Mouse (Mus musculus): ENCODE results near the gene 2310079G19Rik.

The 2310079G19Rik gene

DNA sequence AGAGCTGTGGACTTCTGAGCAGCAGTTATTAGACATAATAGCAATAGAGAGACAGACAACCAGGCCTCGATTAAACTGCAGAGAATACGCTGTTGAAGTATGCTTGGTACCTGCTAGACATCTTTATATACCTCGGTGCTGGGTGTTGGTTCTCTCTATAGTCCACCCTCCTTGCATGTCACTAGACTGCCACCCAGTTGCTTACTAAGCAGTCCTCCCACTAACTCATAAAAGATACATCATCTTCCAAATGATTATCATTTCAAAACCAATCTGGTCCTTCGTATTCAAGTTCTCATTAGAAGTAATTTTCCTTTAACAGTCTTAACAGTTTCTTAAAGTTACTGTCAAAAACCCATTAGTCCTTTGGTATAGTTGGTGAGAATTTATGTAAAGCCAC, at the start of gene 2310079G19Rik:
TSS of gene 2310079G19Rik (minus strand) at position 101 of the 400 bp plus-strand sequence.
- no peak for DNase-seq

DNA sequence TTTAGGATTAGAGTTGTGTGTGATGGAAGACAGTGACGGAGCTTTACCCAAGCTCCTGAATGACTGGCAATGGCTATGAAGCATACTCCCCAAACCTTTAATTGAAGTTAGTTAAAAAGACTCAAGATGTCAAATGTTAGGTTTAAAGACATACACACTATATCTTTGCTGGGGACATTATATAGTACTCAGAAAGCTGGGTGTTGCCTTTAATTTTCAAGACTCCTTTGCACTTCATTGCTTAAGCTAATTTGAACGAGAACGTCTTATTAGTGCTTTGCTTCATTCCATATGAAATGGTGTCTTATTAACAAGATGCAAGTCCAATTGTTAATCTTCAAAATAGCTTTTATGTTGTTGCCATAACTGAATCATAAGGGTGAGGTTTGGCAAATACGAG, 44.1 kb upstream of the 2310079G19Rik start, which contains the start of gene Krtap27-1:
TSS of gene Krtap27-1 (minus strand) at position 101 of the 400 bp plus-strand sequence.
- DNase-seq, result no peak

DNA sequence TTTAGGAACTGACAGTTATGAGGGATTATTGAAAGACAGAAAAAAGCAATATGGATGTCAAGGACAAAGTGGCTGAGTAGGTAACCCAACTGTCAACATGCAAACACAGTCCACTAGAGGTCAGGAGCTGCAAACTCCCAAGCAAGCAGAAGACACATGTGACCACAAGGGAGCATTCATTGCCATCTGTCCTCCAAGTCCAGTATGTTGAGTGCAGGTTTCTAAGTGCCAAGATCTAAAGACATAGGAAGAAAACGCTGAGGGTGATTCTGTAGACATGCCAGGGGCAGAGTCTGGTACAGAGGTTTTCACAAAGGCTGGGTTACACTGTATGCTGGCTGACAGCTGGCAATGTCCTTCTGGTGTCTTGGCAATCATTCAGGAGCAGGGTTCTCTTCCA, 30.0 kb upstream of the 2310079G19Rik start:
- no peak for DNase-seq

DNA sequence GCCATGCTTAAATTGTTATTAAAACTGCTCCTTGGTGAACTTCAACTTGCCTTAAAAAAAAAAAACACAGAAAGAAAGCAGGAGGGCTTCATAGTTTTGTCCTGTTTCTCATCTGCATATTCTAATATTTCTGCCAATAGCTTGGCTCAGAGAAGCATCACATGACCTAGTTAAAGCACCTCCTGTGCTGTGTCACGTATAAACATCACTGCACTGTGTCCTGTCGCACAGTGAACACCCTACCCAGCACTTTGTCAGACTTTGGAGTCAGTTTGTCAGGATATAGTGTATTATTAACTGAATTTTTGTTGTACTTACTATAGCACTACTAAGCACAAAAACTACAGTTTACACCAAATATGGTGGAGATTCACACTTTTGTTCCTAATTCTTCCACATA, 24.5 kb upstream of the 2310079G19Rik start:
- DNase-seq, result no peak

DNA sequence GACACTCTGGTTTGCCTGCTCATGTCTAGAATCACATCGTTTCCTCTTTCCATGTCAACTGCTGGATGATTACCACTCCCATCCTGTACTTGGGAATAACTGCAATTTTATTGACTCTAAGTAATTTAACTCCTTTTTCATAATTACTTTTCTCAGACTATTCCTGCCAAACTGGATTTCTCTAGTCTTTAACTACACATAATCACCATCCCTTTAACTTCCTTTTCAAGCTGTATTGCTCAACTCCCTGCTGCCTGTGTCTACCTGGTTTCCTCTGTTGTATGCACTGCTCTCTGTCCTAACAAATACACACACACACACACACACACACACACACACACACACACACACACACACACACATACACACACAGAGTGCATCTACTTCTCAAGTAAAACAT, 23.6 kb upstream of the 2310079G19Rik start:
- no peak for DNase-seq

DNA sequence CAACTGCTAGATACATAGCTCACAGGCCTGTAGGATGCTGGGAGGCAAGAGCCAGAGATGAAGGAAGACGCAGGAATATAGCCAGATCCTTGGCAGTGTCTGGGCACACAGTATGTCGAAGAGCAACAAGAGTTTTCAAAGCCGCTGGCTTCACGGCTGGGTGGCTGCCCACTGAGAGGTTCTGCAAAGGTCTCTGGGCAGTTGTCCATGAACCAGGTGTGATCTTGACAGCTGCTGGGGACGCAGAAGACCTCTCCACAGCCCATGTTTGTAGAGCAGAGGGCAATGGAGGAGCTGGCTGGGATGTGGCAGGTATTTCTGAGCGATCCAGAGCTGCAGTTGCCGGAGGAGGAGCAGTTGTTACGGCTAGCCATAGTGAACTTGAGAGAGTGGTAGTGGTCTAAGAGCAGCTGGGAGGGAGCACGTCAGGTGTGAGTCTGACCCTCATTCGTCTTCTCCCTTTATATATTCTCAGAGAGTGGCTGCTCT, 19.9 kb upstream of the 2310079G19Rik start, which contains the start of gene Krtap26-1:
TSS of gene Krtap26-1 (minus strand) at position 439 of the 489 bp plus-strand sequence.
- no peak for DNase-seq

DNA sequence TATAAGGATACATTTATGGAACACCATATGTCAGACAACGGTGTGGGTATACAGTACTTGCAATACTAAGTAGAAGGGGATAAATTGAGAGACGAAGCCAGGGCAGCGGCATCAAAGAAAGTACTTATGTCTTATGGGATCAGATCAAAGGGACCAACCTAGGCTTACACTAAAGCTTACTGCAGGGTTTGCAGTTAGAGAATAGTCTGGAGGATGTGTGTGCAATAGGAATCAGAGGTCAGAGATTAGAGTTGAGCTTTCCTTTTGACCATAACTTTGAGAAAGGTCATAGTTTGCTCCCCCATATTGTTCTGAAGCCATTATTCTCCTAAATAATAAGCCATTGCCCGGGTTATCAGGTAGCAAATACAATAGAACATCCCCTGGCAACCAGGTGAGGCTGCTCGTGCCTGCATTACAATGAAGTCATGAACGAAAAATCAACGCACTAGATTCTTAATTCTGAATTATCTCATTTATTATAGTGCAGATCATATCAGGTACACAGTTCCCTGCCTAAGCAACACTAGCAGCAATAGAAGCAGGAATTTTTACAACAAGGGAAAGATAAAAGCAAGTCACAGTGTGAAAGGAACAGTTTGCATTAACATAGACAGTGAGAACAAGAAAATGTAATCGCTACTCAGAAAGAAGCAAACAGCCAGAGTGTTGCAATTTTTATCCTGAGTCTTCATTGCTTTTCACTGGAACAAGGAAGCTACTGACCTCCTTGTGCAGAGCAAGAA, 19.1 kb upstream of the 2310079G19Rik start:
- no peak for DNase-seq

DNA sequence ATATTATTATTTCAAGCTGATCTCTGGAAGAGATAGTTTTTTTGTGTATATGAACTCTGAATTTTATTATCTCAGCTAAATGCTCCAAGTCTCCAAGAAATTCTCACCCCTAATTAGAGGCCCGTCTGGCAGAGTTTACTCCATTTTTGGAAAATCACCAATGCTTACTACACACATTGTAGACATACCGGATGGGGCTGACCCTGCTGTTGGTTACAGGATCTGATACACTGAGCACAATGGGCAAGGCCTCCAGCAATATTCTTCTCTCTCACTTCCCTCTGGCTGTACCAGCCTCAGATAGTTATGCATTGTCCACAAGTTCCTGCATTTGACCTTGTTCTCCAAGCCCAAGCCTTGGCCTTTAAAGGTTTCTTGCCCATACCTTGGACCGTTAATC, 12.6 kb upstream of the 2310079G19Rik start:
- no peak for DNase-seq

DNA sequence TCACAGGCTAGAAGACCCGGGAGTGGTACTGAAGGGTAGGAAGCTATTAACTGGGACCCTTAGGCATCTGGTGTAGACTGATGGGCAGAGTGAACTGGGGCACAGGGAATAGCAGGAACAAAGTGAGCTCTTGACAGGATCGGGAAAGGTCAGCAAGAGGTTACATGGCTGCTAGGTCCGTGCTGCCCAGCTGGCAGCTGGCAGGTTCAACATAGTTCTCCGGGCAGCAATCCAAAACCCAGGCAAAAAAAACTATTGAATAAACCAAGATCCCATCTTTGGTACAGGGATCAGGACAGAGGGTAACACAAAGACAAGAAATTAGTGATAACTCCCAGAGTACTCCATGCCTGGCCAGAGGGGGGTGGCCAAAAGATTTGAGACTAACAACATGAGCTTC, 7.7 kb upstream of the 2310079G19Rik start:
- DNase-seq, result no peak

DNA sequence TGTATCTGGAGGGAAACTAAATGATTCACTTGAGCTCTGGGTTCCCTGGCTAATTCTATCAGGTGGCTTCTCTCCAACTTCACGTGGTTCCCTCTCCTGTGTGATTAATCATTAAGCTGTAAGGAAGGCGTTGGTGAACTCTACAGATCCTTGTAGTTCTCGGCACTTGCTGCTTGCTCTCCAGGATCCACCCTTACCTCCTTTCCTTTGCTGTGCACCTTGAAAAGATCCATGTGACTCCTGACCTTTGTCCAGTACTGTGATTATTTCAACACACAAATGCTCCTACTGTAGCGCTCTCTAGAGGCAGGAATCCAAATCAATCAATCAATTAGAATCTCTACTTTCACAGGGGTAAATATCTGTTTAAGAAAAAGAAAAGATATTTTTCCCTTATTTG, 4.0 kb upstream of the 2310079G19Rik start:
- DNase-seq, result no peak

DNA sequence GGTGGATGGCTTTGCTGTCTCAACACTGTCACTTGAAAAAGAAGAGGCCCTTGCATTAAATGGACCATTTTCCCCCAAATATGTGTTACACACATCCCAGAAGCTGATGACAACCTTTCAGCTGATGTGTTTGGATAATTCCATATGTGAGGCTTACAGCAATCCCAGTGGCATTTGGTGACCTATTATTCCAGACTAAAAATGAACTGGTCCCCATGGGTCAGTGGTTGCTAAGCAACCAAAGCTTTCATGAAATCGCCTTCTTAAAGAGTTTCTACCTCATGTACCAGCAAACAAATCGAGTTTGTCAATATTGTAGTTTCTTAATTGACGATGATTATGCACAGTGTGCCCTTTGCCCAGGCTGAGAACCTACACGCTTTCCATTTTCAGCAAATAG, 14.8 kb downstream of the 2310079G19Rik start:
- DNase-seq, result no peak

DNA sequence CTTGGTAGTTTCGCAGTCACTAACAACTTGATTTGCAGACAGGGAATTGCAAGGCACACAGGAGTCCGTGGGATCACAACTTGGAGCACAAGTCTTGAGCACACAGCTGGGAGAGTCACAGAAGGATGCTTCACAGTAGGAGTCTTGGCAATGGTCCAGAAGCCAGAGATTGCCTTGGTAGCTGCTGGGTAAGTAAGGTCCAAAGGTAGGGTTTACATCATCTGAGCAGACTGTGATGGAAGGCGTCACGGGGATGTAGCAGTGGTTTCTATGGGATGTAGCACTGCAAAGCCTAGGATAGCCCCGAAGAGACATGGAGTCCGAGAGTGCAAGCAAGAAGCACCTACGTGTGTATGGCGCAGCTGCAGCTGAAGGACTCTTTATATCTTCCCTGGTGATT, 15.5 kb downstream of the 2310079G19Rik start, which contains the start of gene Krtap24-1:
TSS of gene Krtap24-1 (minus strand) at position 358 of the 400 bp plus-strand sequence.
- no peak for DNase-seq

DNA sequence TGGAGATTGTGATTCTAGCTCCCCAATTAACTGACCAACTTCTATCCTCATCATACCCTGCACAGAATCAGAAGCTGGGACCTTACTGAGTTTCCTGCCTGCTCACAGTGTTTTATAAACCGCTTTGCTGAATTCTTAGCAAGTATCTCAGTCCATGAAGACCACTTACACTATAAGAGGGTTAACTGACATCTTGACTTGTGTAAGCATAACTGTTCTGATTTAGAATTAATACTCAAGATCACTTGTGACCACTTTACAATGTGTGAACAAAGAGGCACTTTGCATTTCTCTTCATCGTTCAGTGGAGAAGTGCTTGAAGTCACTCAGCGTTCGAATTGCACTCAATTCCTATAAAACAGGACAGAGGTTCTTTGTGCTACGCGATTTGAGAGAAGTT, 22.9 kb downstream of the 2310079G19Rik start:
- DNase-seq, result no peak

DNA sequence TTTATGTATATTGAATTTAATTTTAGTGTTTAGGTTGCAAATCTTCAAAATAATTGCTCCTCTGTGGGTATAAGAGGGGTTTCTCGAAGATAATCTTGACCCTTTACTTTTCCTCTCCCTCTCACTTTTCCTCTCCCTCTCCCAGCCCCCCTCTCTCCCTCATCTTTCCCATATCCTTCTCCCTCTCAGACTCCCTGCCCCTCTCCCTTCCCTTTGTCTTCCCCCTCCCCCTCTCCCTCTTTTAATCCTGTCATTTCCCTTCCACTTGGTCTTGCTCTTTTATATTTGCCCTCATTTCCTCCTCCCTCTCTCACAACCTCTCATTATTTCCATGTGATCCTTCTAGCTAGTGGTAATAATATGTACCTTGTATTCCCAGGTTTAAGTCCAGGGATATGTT, 25.0 kb downstream of the 2310079G19Rik start:
- DNase-seq, result no peak

DNA sequence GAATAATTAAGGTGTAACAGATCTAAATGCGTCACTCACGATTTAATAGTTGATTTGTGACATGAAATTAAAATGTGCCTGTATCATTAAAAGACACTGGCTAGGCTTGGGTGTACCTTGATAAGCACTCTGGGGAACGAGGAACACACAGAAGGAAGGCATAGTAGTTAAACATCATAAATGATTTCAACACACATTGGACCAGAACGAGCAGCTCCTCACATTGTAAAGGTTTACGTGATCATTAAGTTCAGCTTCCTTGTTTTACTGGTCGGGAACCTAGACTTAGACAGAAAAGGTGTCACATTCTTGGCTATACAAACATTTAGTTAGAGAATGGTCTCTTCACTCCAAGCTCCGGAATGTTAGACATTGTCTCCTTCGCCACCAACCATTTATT, 27.2 kb downstream of the 2310079G19Rik start:
- DNase-seq, result no peak

DNA sequence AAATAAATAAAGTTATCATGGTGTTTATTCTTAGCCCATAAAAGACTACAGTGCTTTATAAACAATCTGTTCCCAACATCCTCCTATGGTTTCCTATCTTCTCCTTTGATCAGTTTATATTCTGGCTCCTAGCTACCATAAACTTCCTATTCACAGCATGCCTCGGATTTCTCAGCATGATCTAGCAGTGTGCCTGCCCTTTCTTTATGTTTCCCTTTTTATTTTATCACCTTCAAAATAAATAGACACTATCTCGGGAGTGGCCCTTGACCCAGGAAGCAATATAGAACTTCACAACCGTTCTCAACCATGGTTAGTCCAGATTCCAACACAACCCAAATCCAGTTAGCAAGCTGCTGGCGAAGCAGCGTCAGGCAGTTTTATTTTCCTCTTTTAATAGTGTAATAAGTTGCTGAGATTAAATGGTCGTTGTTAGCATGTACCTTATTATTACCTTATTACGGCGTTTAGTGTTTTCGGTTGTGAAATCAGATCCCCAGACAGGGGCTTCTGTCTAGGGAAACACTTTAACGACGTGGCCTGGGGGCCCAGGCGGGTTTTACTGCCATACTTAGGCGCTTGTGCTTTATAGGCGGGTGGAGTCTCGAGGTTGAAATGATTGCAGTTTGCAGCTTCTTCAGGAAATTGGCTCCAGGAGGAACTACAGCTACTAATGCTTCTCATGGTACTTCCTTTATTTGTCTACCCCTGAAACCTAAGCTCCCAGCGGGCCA, 27.8 kb downstream of the 2310079G19Rik start:
- DNase-seq, result no peak

DNA sequence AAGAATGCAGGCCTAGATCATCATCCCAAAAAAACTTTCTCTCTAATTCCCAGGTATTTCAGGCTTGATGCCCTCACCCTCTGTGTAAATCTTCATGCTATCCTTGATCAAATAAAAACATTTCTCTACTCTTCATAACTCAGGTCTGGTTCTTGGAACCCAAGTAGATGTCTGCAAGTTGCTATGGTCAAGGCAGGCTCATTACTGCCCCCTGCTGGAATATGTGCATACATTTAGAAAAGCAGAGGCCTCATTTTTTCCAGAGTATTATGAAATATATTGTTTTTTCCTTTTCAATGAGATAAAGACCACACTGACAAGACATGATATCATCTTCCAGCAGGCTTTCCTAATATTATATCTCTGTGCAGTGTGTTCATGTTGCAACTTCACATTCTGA, 34.7 kb downstream of the 2310079G19Rik start:
- DNase-seq, result no peak

DNA sequence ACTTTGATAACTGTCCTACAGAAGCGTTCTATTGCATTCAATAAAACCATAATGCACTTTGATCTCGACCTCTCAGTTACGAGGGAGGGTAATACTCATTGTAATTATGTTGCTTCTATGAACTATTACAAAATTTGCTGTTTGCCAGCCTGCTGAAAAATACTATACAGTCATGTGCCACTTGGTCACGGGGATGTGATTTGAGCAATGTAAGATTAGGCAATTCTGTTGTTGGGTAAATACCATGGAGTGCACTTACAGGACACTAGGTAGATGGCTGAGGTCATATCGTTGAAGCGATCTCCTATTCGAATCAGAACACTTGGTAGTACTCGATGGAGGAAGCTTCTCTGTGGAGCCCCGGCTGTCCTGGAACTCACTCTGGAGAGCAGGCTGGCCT, 44.1 kb downstream of the 2310079G19Rik start:
- DNase-seq, result no peak

All from cerebellum, adult 11 months (tissue).